28 mouse cellular contexts compared by ENCODE assay signal in genomic region chr1:180892808-180893207, GRCm38 (mm10). TPM values are rescaled to one million over a fixed set of nuclear protein-coding genes. Genes with fewer than 3 reads are reported as not detected.
A peak's percentile ranks its signal among the peaks of the same experiment; 100 is the strongest.
DNase-seq lines count a peak whose midpoint lies in the region; ATAC-seq and TF ChIP-seq lines count a peak whose summit lies in the region.
"Had no signal": no experiment of that assay in that cellular context is flagged by ENCODE, and none has a peak within 500 bp of the region (broad histone marks: within the 10 kb centered on the region; RNA-seq: fewer than 3 reads in every experiment).

Lefty2 (plus strand) TSS chr1:180893108.

- no peaks in the 10 kb centered on the region for H3K9me3 ChIP-seq in forebrain, embryonic 15.5 days
- H3K9me3 ChIP-seq in forebrain, embryonic 10.5 days: no peaks in the 10 kb centered on the region
- no peaks in the 10 kb centered on the region for H3K9me3 ChIP-seq in hindbrain, embryonic 15.5 days
- no peaks in the 10 kb centered on the region for H3K9me3 ChIP-seq in hindbrain, postnatal 0 days (ENCODE audit: low read length)
- no peaks in the 10 kb centered on the region for H3K9me3 ChIP-seq in neural tube, embryonic 13.5 days
- H3K9me3 ChIP-seq: hindbrain, embryonic 10.5 days; midbrain, embryonic 10.5 days had no signal

- peak within 1 kb of the TSS; percentile 37; the same call in 1 of the 2 replicates for H3K4me2 ChIP-seq in forebrain, embryonic 15.5 days (replicated peaks)
- peak within 1 kb of the TSS; percentile 44 for H3K4me2 ChIP-seq in hindbrain, embryonic 15.5 days
- no peak within 1 kb of the TSS for H3K4me2 ChIP-seq in hindbrain, postnatal 0 days (ENCODE audit: low read depth, low read length)
- H3K4me2 ChIP-seq in neural tube, embryonic 13.5 days: peak within 1 kb of the TSS; percentile 47; the same call in 1 of the 2 replicates

- H3K9ac ChIP-seq in forebrain, embryonic 15.5 days (replicated peaks): no peak within 1 kb of the TSS
- no peak within 1 kb of the TSS for H3K9ac ChIP-seq in hindbrain, embryonic 15.5 days
- H3K9ac ChIP-seq in hindbrain, postnatal 0 days (replicated peaks; ENCODE audit: low read length): no peak within 1 kb of the TSS
- H3K9ac ChIP-seq in neural tube, embryonic 13.5 days: no peak within 1 kb of the TSS
- H3K9ac ChIP-seq: liver, postnatal 0 days had no signal

- peak within 1 kb of the TSS; percentile 26; the same call in 1 of the 2 replicates for H3K4me3 ChIP-seq in forebrain, embryonic 15.5 days
- H3K4me3 ChIP-seq in forebrain, embryonic 10.5 days: no peak within 1 kb of the TSS
- peak within 1 kb of the TSS; percentile 21; the same call in 1 of the 2 replicates for H3K4me3 ChIP-seq in hindbrain, embryonic 15.5 days
- no peak within 1 kb of the TSS for H3K4me3 ChIP-seq in hindbrain, postnatal 0 days (ENCODE audit: low read length)
- H3K4me3 ChIP-seq in neural tube, embryonic 13.5 days: peak within 1 kb of the TSS; percentile 24; the same call in 1 of the 2 replicates
- H3K4me3 ChIP-seq: myocyte had no signal

- no peak for DNase-seq in forebrain, embryonic 10.5 days (ENCODE audit: extremely low spot score, low spot score)
- no peak for DNase-seq in hindbrain, postnatal 0 days (ENCODE audit: low spot score)
- DNase-seq in neural tube, embryonic 10.5 days (ENCODE audit: extremely low spot score, low spot score): no peak
- no peak for DNase-seq in spleen, postnatal 36 days (ENCODE audit: low spot score in 2 of 2)
- DNase-seq: adrenal gland, adult 2 months; cerebellum, adult 11 months; cerebellum, adult 9-11 months; kidney, adult 18-20 months; thymus, adult 2 months had no signal

- no peak for ATAC-seq in forebrain, embryonic 15.5 days (replicated peaks)
- no peak for ATAC-seq in hindbrain, embryonic 15.5 days (ENCODE audit: low FRiP score, low read depth)
- no peak for ATAC-seq in hindbrain, postnatal 0 days
- no peak for ATAC-seq in neural tube, embryonic 13.5 days (ENCODE audit: low read depth)
- ATAC-seq: CD4-positive, CD25-positive, alpha-beta regulatory T cell, adult 4 months; inflammation-experienced regulatory T-cells, adult 6 months; liver, postnatal 0 days; lung, postnatal 0 days had no signal

- no peaks in the 10 kb centered on the region for H3K36me3 ChIP-seq in forebrain, embryonic 15.5 days
- H3K36me3 ChIP-seq in forebrain, embryonic 10.5 days (replicated peaks): no peaks in the 10 kb centered on the region
- no peaks in the 10 kb centered on the region for H3K36me3 ChIP-seq in hindbrain, embryonic 15.5 days
- no peaks in the 10 kb centered on the region for H3K36me3 ChIP-seq in hindbrain, postnatal 0 days (ENCODE audit: insufficient read depth, low read length)
- H3K36me3 ChIP-seq in neural tube, embryonic 13.5 days: no peaks in the 10 kb centered on the region
- H3K36me3 ChIP-seq: hindbrain, embryonic 10.5 days; midbrain, embryonic 10.5 days had no signal

- no peak within 1 kb of the TSS for H3K27ac ChIP-seq in forebrain, embryonic 15.5 days (replicated peaks)
- H3K27ac ChIP-seq in forebrain, embryonic 10.5 days: no peak within 1 kb of the TSS
- no peak within 1 kb of the TSS for H3K27ac ChIP-seq in hindbrain, embryonic 15.5 days (replicated peaks)
- no peak within 1 kb of the TSS for H3K27ac ChIP-seq in hindbrain, postnatal 0 days
- no peak within 1 kb of the TSS for H3K27ac ChIP-seq in neural tube, embryonic 13.5 days (replicated peaks)
- H3K27ac ChIP-seq: hindbrain, embryonic 10.5 days; kidney, postnatal 0 days; midbrain, embryonic 10.5 days; stomach, postnatal 0 days had no signal

- TF ChIP-seq CTCF in hindbrain, postnatal 0 days (IDR thresholded peaks at IDR 0.05; ENCODE audit: low read depth): no peak

- H3K4me1 ChIP-seq in forebrain, embryonic 15.5 days: peaks cover 9% of the 10 kb centered on the region; the same call in 1 of the 2 replicates
- H3K4me1 ChIP-seq in forebrain, embryonic 10.5 days: peaks cover 27% of the 10 kb centered on the region
- 0 out of 2 replicates have a peak, but pooled peaks cover 7% of the 10 kb centered on the region for H3K4me1 ChIP-seq in hindbrain, embryonic 15.5 days (replicated peaks)
- no peaks in the 10 kb centered on the region for H3K4me1 ChIP-seq in hindbrain, postnatal 0 days (ENCODE audit: insufficient read depth, low read length)
- H3K4me1 ChIP-seq in neural tube, embryonic 13.5 days (replicated peaks): peaks cover 19% of the 10 kb centered on the region

- WGBS in forebrain, embryonic 15.5 days: 67% methylated on average over 10 of the region's 10 CpGs
- WGBS in forebrain, embryonic 10.5 days: 62% methylated on average over 10 of the region's 10 CpGs
- 65% methylated on average over 10 of the region's 10 CpGs for WGBS in hindbrain, embryonic 15.5 days
- 62% methylated on average over 10 of the region's 10 CpGs for WGBS in hindbrain, postnatal 0 days
- 61% methylated on average over 10 of the region's 10 CpGs for WGBS in neural tube, embryonic 13.5 days

- H3K27me3 ChIP-seq in forebrain, embryonic 15.5 days: peaks cover 18% of the 10 kb centered on the region; the same call in 1 of the 2 replicates
- H3K27me3 ChIP-seq in forebrain, embryonic 10.5 days (ENCODE audit: poor library complexity, severe bottlenecking): peaks cover 68% of the 10 kb centered on the region
- H3K27me3 ChIP-seq in hindbrain, embryonic 15.5 days: peaks cover 26% of the 10 kb centered on the region
- peaks cover 11% of the 10 kb centered on the region; the same call in 1 of the 2 replicates for H3K27me3 ChIP-seq in hindbrain, postnatal 0 days (ENCODE audit: insufficient read depth, low read length)
- peaks cover 41% of the 10 kb centered on the region for H3K27me3 ChIP-seq in neural tube, embryonic 13.5 days

RNA-seq across cellular contexts. Expression of gene Lefty2, which starts in this region (rescaled TPM):
- 3.7 and 4.5 TPM in 2 replicates for polyA plus RNA-seq in forebrain, embryonic 15.5 days (2015; fragmentation: Nextera tagmentation; extraction: Ambion mirVana)
- polyA plus RNA-seq in forebrain, embryonic 10.5 days (2016; fragmentation: Nextera tagmentation; extraction: Ambion mirVana): not detected in 2 replicates
- 3.4 TPM in 2 replicates for polyA plus RNA-seq in hindbrain, embryonic 15.5 days (2015; fragmentation: Nextera tagmentation; extraction: Ambion mirVana)
- 11.3 and 15.3 TPM in 2 replicates for total RNA-seq in hindbrain, postnatal 0 days (2014; rRNA removed)
- 6.8 and 7.1 TPM in 2 replicates for polyA plus RNA-seq in hindbrain, postnatal 0 days (2015; fragmentation: Nextera tagmentation; extraction: Ambion mirVana)
- polyA plus RNA-seq in neural tube, embryonic 13.5 days (2015; fragmentation: Nextera tagmentation; extraction: Ambion mirVana): 0.15 TPM in 1 of 2 replicates, not detected in the other
- total RNA-seq: common myeloid progenitor, adult 5-6 weeks; gastrocnemius, postnatal 4 days; heart, adult 8-10 months; MEL; neutrophil, adult 5-6 weeks had no signal
- polyA plus RNA-seq: CD4-positive, CD25-positive, alpha-beta regulatory T cell, adult 4 months; inflammation-experienced regulatory T-cells, adult 6 months; liver, embryonic 11.5 days; liver, postnatal 0 days; midbrain, embryonic 10.5 days; myocyte; small intestine, adult 2 months had no signal

Comparison
In these comparisons a context has a peak if more than half of its experiments do, and no peak if none do; other contexts are left out.
1. H3K4me3 ChIP-seq: peak in forebrain, embryonic 15.5 days (single experiment), hindbrain, embryonic 15.5 days (single experiment) and neural tube, embryonic 13.5 days (single experiment); none in forebrain, embryonic 10.5 days (single experiment) and hindbrain, postnatal 0 days (single experiment).